Mouse (Mus musculus) CD4-positive, CD25-positive, alpha-beta regulatory T cell, adult 4 months (primary cell): Measurements from ENCODE around the gene Erc1. TPM values are rescaled to one million over a fixed set of nuclear protein-coding genes. Genes with fewer than 3 reads are reported as not detected.

ENCODE experiments used
- polyA plus RNA-seq, 2 experiments: library from polyadenylated mRNA; unstranded; fragments of 100-300 nt; shearing (Covaris generic); gene quantifications; one replicate each; pipeline ENCODE4 v1.2.1; 2017

Erc1 gene
- polyA plus RNA-seq, 2 experiments from 2014 or later = 6.7 to 7.0 TPM

Other genes starting within 250 kb of the Erc1 start
- 10 to 100 TPM; 56.6 to 62.2 TPM for gene Rad52, start 54.5 kb upstream of the Erc1 start, polyA plus RNA-seq
- 100 to 1,000 TPM; 116 to 132 TPM for gene Wnk1, start 190.5 kb upstream of the Erc1 start, polyA plus RNA-seq
- 1 to 10 TPM; 1.2 to 2.3 TPM for gene Ninj2, start 245.2 kb upstream of the Erc1 start, polyA plus RNA-seq